Mouse (Mus musculus) lung, postnatal 25 days (tissue): ENCODE measurements around the gene Padi6.

Experiments used
- DNase-seq: peaks from one replicate; pipeline ENCODE4 v3.0.0; 2022; ENCODE audit warnings: low spot score

The Padi6 gene

DNA sequence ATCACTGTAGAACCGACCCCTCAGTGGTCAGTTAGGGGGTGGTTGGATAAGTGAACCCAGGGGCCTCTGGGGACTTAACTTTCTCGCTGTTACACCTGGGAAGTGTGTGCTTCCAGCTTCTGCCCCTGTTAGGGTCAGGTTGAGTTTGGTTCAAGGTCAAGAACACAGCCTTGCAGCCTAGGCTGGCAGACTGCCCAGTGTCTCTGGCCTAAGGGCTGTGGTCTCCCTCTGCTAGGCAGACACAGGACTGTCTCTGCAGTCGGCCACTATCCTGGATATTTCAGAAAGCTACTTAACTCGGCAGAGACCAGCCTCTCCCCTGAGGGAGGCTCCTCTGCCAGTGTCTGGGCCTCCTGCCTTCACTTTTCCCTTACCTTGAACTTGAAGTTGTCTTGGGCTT is 38.3 kb downstream of the Padi6 start:
- no peak for DNase-seq

DNA sequence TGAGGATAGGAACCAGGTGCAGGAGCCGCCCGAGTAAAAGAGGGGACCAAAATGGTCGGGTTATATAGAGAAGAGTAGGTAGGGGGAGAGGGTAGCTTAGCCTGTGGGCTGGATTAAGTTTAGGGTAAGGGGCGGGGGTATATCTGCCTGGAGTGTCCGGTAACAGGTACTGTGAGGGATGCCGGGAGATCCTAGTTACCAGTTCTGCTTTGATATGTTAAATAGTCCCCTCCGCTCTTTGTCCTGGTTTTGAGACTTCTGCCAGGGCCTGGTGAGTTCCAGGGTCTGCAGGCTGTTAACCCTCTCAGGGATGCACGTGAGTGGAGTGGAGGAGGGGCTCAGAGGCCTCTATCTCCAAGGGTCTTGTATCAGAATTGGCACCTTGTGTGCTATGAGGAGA is 38.8 kb downstream of the Padi6 start:
- DNase-seq, result no peak

DNA sequence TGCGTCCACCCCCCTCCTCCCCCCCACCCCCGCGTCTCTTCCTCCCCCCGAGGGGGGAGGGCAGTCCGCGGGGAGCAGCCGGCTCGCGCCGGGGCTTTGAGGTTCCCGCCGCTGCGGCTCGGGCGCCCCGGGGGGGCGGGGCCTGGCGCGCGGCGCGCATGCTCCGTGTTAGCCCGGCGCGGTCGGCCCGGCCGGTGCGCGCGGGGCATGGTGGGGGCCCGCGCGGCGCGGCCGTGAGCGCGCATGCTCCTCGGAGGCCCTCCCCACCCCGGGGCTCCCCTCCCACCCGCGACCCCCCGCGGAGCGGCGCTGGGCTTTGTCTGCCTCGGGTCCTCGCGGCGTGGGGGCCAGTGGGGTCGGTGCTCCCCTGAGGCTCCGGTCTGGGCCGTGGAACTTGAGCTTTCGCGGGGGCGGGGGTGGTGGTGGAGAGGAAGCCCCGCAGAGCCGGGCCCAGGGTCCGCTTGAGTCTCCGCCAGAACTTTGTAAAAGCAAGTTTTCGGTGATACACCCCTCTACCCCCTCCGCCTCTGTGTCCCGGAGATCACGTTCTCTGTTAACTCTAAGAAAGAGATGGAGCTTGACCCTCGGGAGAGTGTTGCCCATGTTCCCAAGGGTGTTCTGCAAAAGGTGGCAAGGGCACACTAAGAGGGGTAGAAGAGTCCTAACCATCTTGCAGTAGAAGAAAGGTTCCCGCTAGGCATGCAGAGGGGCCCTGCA is 39.7 kb downstream of the Padi6 start:
- peak; percentile 84 for DNase-seq

DNA sequence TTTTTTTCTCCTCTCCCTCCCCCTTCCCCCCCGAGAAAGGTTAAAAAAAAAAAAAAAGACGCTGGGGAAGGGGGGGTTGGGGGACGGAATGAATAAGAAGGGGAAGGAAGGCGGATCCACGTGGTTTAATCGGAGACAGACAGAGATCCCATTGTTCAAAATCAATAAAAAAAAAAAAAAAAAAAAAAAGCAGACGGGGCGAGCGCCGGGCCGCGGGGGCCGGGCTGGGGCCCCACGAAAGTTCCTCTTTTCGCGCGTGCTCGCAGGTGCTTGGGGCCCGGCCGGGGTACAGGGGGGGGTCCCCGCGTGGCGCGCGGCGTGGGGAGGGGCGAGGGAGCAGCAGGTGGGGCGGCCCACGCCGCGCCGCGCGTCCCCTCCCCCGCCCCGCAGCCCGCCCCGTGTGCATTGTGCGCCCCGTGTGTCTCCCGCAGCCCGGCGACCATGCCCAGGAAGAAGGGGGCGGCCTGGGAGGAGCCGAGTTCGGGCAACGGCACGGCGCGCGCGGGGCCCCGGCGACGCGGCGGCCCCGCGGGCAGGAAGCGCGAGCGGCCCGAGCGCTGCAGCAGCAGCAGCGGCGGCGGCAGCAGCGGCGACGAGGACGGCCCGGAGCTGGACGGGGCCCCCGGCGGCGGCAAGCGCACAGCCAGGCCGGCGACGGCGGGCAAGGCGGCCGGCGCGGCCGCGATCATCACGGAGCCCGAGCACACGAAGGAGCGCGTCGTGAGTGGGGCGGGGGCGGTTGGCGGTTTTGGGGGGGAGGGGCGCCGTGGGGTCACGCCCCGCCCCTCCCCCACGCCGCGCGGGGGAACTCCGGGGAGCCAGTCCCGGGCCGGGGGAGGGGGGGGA is 40.5 kb downstream of the Padi6 start:
- no peak for DNase-seq

DNA sequence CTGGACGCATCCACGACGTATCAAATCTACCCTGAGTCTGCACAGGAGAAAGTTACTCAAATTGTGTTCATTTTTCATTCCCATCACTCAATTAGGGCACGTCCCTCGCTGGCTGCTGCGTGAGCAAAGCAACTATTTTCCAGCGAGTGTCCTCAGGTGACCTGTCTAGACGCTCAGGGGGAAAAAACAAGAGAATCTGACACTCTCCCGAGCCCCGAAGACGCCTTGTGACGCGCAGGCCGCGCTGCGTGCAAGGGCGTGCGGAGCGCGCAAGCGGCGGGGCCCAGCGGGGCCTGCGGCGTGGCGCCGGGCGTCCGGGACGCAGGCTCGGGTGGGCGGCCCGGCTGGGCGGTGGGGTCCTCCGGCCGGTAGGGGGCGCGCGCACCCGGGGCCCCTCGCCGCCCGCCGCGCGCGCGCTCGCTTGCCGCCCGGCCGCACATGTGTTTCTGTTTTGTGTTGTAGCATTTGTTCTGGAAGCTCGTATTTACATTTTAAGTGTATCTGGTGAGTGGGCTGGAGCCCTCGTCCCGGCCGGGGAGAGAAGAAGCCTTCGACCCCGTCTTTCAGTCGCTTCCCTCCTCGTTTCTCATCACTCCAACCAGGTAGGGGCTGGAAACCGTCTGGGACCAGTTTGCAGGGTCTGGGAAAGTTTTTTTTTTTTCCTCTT is 41.3 kb downstream of the Padi6 start:
- peak; percentile 68 for DNase-seq

DNA sequence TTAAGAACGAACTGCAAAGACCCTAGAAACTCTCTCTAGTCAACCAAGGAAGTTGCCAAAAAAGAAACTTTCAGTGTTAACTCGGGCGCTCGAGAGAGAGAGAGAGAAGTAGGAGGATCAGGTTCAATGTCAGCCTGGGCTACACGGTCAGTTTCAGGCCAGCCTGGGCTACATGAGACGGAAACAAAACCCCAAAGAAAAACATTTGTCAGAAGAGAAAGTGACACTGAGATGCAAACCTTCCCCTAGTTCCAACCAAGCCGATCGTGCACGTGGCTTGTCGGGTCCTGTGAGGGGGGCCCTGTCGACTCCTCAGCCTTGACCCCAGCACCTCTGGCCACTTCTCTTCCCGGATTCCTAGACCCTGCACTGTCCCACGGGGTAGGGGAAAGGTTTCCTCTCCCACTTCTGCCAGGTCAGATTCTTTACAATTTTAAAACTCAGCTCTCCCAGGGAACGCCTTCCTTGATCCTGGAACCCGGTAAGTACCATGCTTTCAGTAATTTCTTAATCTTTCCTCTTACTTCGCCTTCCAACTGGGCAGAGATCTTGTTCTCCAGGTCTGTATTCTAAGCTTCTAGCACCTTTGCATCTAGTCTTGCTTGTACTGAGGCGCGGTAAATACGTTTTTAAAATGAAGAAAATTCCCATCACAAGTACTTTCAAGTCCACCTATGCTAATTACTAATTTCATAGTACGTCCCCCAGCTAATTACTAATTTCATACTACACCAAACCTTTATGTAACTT is 42.0 kb downstream of the Padi6 start, which contains the start of gene Rcc2:
TSS of gene Rcc2 (plus strand) at position 273 of the 750 bp plus-strand sequence.
- DNase-seq, result no peak

DNA sequence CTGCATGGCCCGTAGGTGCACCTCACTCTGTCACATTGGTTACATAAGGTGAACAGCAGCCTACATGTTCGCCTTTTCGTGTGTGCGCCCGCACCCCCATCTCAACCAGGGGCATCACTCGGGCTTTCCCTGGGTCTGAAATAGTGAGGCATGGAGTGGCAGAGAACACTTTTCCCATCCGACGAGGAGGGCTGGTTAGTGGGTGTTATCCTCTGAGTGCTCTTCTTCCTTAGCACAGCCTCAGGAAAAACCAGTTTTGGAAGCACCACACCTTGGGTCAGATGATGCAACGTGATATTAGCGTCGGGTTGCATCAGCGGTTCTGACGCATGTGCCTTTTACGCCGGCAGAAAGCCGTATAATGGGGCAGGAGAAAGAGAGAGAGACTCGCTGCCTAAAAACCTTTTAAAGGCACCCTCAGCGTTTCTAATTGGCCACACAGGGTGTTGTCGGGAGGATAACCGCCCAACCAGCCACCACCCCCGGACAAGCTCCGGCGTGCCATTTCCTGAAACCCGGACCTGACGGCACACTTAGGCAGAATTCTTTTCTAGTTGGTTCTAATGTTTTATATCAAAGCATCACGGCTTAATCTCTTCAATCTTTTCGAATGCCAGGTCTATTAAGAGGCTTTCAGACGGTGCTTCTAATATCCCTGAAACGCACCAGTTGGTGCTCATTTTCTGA is 42.9 kb downstream of the Padi6 start:
- DNase-seq, result peak; percentile 89

DNA sequence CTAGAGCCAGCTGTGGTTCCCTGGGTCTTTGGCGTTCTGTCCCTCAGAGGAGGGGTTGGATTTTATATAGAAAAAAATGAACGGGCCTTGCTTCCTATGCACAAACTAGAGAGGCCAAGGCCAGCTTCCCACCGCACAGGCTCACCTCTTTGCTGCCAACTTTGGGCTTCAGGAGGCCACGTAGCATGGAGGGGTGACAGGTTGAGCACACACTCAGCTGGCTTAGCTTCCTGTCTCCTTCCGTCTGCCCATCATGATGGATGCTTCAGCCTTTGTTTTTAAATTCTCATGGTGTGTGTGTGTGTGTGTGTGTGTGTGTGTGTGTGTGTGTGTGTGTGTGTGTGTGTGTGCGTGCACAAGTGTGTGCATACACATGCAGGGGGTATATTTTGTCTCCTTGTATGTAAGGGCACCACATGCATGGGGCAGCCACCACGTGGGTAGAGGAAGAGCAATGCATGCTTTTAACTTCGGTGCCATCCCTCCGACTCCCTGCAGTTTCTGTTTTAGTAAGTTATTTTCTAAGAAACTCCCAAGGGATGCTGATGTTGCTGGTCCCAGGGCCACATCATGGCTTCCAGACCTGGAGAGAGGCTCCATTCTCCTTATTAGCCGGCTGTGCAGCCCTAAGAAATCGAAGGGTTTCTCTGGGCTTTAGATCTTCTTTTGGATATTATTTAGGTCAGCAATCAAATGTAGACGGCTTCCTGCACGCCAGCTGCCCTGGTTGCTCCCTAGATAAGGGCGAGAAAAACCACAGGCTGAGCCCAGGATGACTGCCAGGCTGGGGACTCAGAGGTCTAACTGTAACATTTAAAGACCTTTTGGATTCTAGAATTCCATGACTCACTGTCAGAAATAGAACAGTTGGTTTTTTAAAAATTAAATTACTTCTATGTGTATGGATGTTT is 46.5 kb downstream of the Padi6 start:
- DNase-seq, result no peak

DNA sequence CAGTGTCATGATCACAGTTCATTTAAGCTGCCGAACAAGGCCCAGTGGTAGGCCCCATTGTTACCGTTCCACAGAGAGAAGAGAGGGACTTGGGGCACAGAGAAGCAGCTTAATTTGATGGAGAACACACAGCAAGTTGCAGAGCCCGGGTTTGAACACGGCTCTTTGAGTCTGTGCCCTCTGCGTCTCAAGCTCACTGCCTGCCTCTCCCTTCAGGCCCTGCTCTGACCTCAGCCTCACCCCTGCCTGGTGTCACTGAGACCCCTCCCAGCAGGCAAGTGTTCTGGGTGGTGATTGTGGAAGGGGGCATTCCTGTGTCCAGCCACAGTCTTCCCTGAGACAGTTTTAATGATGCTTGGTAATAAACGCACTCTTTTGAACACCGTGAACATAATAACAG is 47.3 kb downstream of the Padi6 start:
- no peak for DNase-seq

DNA sequence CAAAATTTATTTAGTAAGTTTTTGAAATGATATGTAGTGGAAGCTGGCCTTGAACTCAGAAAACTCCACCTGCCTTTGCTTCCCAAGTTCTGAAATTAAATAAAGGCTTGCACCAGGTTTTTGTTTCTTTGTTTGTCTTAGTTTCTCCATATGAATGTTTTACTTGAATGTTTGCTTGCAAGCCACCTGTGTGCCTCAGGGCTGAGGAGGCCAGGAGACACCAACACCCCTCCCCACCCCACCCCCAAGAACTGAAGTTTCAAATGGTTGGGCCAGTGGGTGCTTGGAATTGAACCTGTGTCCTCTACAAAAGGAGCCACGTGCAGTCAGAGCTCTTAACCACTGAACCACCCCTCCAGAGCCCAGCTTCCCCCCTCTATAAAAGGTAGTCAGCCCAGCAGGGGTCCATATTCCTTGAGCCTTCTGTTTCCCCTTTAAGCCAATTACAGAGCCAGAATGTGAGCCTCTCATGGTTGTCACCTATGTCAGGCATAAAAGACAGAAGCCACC is 47.8 kb downstream of the Padi6 start:
- DNase-seq, result no peak

DNA sequence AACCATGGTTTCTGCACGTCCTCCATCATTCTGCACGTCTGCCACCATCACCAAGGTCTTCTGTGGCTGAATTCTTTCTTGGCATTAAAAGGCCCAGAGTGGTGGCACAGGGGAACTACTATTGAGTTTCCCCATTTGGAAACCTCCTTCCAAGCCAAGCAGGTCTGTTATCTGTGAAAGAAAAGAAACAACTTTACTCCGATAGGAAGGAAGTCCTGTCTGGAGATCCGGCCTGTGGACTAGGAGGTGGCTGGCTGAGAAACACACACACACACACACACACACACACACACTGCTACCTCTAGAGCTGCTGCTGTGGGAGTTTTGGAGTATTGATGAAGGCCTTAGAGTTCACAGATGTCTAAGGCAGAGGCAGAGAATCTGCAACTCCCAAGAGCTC is 48.9 kb downstream of the Padi6 start:
- no peak for DNase-seq

DNA sequence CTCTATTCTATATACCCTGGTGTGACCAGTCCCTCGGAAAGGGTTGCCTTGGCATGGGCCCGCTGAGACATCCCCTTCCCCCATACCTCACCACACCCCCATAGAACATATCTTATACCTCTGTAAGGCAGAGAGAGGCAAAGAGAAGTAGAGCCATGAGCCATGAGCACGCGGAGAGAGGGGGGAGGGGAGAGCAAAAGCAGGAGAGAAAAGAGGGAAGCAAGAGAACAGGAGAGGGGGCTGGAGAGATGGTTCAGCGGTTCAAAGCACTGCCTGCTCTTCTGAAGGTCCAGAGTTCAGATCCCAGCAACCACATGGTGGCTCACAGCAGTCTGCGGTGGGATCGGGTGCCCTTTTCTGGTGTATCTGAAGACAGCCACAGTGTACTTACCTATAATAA is 51.0 kb downstream of the Padi6 start:
- no peak for DNase-seq

DNA sequence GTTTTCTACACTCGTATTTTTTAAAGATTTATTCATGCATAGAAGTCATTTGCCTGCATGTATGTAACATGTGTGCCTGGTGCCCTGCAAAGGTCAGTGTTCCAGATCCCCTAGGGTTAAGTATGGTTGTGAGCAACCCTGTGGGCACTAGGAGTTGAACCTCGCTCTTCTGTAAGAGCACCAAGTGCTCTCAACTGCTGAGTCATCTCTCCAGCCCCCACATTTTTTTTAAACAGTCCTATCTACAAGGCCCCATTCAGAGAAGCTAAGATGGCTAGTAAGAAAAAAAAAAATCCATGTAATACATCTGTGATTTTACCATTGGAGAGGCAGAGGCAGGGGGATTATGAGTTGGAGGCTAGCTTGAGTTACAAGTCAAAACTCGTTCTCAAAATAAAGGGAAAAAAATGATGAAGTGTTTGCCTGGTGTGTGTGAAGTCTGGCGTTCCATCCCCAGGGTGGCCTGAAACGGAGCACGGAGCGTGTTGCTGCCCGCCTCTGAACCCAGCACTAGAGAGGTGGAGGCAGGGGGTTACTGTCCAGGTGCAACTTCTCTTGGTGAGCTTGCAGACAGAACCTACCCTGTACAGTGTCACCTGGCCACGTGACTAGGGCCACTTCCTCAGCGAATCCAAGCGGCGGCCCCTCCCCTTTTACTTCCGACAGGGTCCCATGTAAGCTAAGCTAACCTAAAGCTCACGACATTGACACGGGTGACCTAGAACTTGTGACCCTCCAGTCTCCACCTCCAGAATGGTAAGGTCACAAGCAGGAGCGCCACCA is 52.4 kb downstream of the Padi6 start:
- DNase-seq, result no peak

DNA sequence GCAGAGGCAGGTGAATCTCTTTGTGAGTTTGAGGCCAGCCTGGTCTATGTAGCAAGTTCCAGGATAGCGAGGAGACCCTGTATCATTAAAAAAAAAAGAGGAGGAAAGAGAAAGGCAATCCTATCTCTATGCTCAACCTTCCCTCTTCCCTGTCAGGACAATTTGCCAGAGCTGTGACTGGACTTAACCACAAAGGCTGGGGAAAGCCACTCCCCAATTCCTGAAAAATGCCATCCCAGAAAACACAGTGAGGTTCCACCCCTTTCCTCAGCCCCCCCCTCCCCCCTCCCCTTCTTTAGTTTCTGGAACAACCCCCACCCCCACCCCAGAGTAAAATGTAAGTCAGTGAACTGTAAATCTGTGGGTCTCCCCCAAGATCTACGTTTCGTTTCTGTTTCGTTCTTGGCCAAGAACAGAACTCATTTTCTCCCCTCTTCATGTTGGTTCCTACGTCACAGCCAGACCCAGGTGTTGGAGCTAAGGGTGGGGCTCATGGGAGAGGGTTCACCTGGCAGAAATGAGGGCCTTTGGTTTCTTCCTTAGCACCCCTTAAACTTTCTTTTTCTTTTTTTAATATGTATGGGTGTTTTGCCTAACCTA is 53.5 kb downstream of the Padi6 start:
- DNase-seq, result no peak

DNA sequence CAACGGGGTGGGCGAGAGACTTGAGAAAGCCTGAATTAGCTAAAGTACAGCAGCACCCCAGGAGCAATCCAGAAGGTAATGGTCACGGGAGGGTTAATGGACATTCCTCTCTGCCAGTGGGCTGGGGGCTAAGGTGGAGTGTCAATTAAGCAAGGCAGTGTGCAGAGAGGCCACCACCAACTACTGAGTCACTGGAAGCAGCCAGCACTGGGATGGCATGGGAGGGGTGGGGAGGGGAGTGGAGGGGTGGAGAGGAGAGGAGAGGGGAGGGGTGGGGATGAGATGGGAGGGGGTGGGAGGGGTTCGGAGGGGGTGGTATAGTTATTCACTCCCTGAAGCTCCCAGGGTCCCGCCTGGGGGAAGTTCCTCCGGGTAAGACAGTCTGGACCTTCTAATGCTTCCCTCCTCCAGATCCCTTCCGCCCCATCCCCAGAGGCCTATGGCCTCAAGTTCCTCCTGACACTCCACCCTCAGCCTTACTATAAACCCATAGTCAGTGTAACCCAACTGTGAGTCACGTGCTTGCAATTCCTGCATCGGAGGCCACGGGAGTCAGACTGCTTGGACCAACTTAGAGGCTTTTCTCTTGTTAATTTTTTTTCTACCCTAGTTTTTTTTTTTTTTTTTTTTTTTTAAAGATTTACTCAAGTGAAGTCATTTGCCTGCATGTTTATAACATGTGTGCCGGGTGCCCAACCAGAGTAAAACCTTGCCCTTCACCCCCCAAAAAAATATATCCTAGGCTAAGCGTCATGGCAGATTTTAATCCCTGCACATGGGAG is 54.2 kb downstream of the Padi6 start:
- DNase-seq, result no peak

DNA sequence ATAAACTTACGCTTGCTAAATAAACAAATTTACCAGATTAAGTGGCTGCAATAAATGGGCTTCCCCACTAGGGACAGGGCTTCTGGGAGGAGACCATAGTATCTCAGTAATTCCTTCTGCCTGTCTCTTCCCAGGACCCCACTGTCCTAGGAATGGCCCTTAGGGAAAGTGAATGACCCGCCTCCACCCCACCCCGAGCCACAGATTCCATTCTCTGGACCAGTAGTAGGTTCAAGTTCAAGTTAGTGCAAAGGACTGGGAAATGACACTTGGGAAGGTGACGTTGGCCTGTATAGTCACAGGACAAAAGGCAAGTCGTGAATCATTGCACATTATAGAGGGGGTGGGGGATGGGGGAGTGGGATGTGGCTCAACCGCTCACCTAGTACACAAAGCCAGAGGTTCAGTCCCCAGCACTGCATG is 57.6 kb downstream of the Padi6 start:
- no peak for DNase-seq

DNA sequence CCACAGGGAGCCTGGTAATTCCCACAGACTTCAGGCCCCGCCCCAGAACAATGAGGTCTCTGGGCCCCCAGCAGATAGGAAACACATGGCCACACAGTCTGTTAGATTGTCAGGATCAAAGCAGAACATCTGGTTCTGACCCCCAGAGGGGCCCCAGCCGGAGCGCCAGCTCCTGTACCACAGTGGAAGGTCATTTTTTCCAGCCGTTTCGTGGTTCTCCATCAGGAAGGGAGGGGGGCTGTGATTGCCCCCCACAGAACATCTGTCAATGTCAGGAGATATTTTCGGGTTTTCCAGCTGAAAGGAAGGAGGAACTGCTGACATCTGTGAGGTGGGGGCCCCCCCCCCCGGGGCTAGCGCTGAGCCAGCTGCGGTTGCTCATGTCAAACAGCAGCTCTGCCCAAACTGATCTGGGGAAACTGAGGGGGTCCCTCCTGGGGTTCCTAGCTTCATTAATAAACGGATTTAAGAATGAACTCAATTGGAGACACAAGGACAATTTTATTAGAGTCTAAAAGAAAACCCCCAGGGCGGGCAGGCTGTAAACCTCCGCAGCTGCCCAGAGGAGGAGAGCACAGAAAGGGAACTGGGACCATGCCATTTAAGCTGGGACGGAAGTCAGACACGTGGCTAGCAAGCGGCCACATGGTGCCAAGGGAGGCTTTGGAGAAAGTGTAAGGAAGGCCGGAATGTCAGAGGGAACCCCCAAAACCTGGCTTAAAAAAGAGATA is 58.1 kb downstream of the Padi6 start:
- peak; percentile 54 for DNase-seq

DNA sequence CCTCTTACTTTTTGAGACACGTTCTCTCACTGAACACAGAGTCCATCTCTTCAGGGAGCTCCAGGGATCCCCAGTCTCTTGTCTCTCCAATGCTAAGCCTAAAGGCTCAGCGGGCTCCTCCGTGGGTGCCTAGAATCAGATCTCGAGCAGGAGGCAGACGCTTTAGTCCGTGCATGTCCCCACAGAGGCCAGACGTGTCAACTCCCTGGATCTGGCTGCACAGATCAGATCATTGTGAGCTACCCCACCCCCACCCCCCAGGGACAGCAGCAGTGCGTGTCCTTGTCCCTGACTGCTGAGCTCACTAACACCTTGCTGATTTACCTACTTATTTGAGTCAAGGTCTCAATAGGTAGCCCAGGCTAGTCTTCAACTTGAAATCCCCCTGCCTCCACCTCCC is 58.8 kb downstream of the Padi6 start:
- no peak for DNase-seq
